Mouse (Mus musculus) heart, adult 2 months (tissue): ENCODE results near the gene Hs1bp3.

Experiments
- CTCF ChIP-seq: fragments of 200-600 bp; IDR thresholded peaks from 2 replicates; pipeline ENCODE4 v1.8.1; 2022; ENCODE audit warnings: antibody characterized with exemption, mild to moderate bottlenecking, moderate library complexity
- EP300 ChIP-seq: fragments of 200-500 bp; IDR thresholded peaks from 2 replicates; pipeline ENCODE4 v1.6.1; 2011; ENCODE audit warnings: low read depth, low read length, control low read depth; ENCODE audit not compliant: insufficient read depth
- POLR2A ChIP-seq: fragments of 200-500 bp; IDR thresholded peaks from 2 replicates; pipeline ENCODE4 v1.6.1; 2011; ENCODE audit warnings: mild to moderate bottlenecking, low read depth, low read length, control low read depth; ENCODE audit not compliant: insufficient read depth

- TF ChIP-seq CTCF (no peak), POLR2A (no peak), EP300 (no peak)
Measured at GRCm38 (mm10) chr12:8343381-8343780, 30.1 kb downstream of the Hs1bp3 start.
